22 mouse cellular contexts compared by ENCODE assay signal in genomic region chr15:80781218-80781806, GRCm38 (mm10).
DNase-seq lines count a peak whose midpoint lies in the region; ATAC-seq and TF ChIP-seq lines count a peak whose summit lies in the region.
"Had no signal": no experiment of that assay in that cellular context is flagged by ENCODE, and none has a peak within 500 bp of the region (broad histone marks: within the 10 kb centered on the region; RNA-seq: fewer than 3 reads in every experiment).

No protein-coding gene starts in this region.

- peak overlapping the region; percentile 98 for H3K9ac ChIP-seq in CH12.LX (ENCODE audit: insufficient read depth, low read depth)
- H3K9ac ChIP-seq in forebrain, embryonic 14.5 days (ENCODE audit: low read length), result no peak overlapping the region

- 94% methylated on average over 5 of the region's 5 CpGs for WGBS in kidney, adult 2 months
- 91% methylated on average over 5 of the region's 5 CpGs for WGBS in forebrain, embryonic 14.5 days
- 93% methylated on average over 5 of the region's 5 CpGs for WGBS in hindbrain, embryonic 10.5 days

- H3K4me3 ChIP-seq in CH12.LX (replicated peaks in 1 of 3; ENCODE audit: low read depth in 2 of 3, low read length in 2 of 3, poor library complexity in 1 of 3), result peak overlapping the region; percentile 43 to 69 (median 64)
- H3K4me3 ChIP-seq in kidney, adult 2 months (ENCODE audit: insufficient read depth, low read depth, low read length), result no peak overlapping the region
- H3K4me3 ChIP-seq in forebrain, embryonic 14.5 days (ENCODE audit: low read depth, low read length), result no peak overlapping the region
- no peak overlapping the region for H3K4me3 ChIP-seq in hindbrain, embryonic 10.5 days

- no peaks in the 10 kb centered on the region for H3K27me3 ChIP-seq in CH12.LX (replicated peaks)
- no peaks in the 10 kb centered on the region for H3K27me3 ChIP-seq in splenic B cell, adult 2 months (ENCODE audit: control insufficient read depth, insufficient read depth, low read length, poor library complexity, severe bottlenecking)
- no peaks in the 10 kb centered on the region for H3K27me3 ChIP-seq in kidney, adult 2 months (replicated peaks; ENCODE audit: control insufficient read depth, insufficient read depth, low read length)
- no peaks in the 10 kb centered on the region for H3K27me3 ChIP-seq in forebrain, embryonic 14.5 days (replicated peaks; ENCODE audit: control insufficient read depth, insufficient read depth, low read length)
- H3K27me3 ChIP-seq in hindbrain, embryonic 10.5 days (ENCODE audit: insufficient read depth, poor library complexity, severe bottlenecking), result no peaks in the 10 kb centered on the region
- H3K27me3 ChIP-seq: Patski had no signal

- peaks cover 6 to 33% of the 10 kb centered on the region in 2 experiments for H3K36me3 ChIP-seq in CH12.LX (replicated peaks in 1 of 2; ENCODE audit: control insufficient read depth in 1 of 2, insufficient read depth in 1 of 2, low read length in 1 of 2)
- no peaks in the 10 kb centered on the region for H3K36me3 ChIP-seq in splenic B cell, adult 2 months (ENCODE audit: control insufficient read depth, insufficient read depth, low read length, poor library complexity, severe bottlenecking)
- H3K36me3 ChIP-seq in kidney, adult 2 months (ENCODE audit: control insufficient read depth, insufficient read depth, low read length), result no peaks in the 10 kb centered on the region
- no peaks in the 10 kb centered on the region for H3K36me3 ChIP-seq in forebrain, embryonic 14.5 days (ENCODE audit: control insufficient read depth, insufficient read depth, low read length)
- no peaks in the 10 kb centered on the region for H3K36me3 ChIP-seq in hindbrain, embryonic 10.5 days

- peaks cover 1% of the 10 kb centered on the region for H3K9me3 ChIP-seq in CH12.LX (replicated peaks; ENCODE audit: low read length)
- H3K9me3 ChIP-seq in forebrain, embryonic 14.5 days (replicated peaks; ENCODE audit: control insufficient read depth, low read length), result no peaks in the 10 kb centered on the region
- no peaks in the 10 kb centered on the region for H3K9me3 ChIP-seq in hindbrain, embryonic 10.5 days

- peak; percentile 85 for TF ChIP-seq POLR2A in CH12.LX (IDR thresholded peaks at IDR 0.05; ENCODE audit: low read depth, low read length)
- TF ChIP-seq POLR2A in kidney, adult 2 months (IDR thresholded peaks at IDR 0.05; ENCODE audit: low read depth, low read length), result no peak

- dilution Hi-C loops in CH12.LX (cut with MboI; ENCODE audit: extremely low pct_ligation_motif_present, extremely low pct_unique_long_range_greater_than_20kb, low sequenced_read_pairs), result no loop called here

- TF ChIP-seq RAD21 in CH12.LX (IDR thresholded peaks at IDR 0.05; ENCODE audit: low read depth, low read length), result no peak

- peak overlapping the region; percentile 94 for H3K27ac ChIP-seq in CH12.LX (ENCODE audit: insufficient read depth, low read depth)
- H3K27ac ChIP-seq in kidney, adult 2 months (ENCODE audit: insufficient read depth, low read depth, low read length), result no peak overlapping the region
- no peak overlapping the region for H3K27ac ChIP-seq in forebrain, embryonic 14.5 days (ENCODE audit: low read depth, low read length)
- no peak overlapping the region for H3K27ac ChIP-seq in hindbrain, embryonic 10.5 days

- peak; percentile 60 for TF ChIP-seq EP300 in CH12.LX (IDR thresholded peaks at IDR 0.05; ENCODE audit: low read length)

- in situ Hi-C loops in CH12.LX (cut with MboI; ENCODE audit: low pct_ligation_motif_present, low pct_unique_long_range_greater_than_20kb, low sequenced_read_pairs), result loop anchor here (25.0 kb wide), 1 partner anchor 144 kb away; no protein-coding TSS in a partner anchor

- peaks cover 13 to 74% of the 10 kb centered on the region in 2 experiments for H3K4me1 ChIP-seq in CH12.LX (ENCODE audit: control insufficient read depth in 1 of 2, insufficient read depth in 2 of 2)
- H3K4me1 ChIP-seq in kidney, adult 2 months (ENCODE audit: control insufficient read depth, insufficient read depth, low read length), result no peaks in the 10 kb centered on the region
- H3K4me1 ChIP-seq in forebrain, embryonic 14.5 days (ENCODE audit: control insufficient read depth, insufficient read depth, low read length), result no peaks in the 10 kb centered on the region
- H3K4me1 ChIP-seq in hindbrain, embryonic 10.5 days (replicated peaks), result no peaks in the 10 kb centered on the region

- DNase-seq in A20 (ENCODE audit: low read depth, low spot score), result peak; percentile 34
- peak; percentile 94 for DNase-seq in CH12.LX (ENCODE audit: extremely low read depth)
- DNase-seq in splenic B cell, adult 2 months (ENCODE audit: low read depth, low spot score), result peak; percentile 15
- no peak for DNase-seq in kidney, adult 2 months
- DNase-seq in forebrain, embryonic 14.5 days (ENCODE audit: low spot score), result no peak
- no peak for DNase-seq in hindbrain, embryonic 10.5 days (ENCODE audit: low spot score)
- DNase-seq in thymus, postnatal 4 days, result no peak
- DNase-seq: adrenal gland, adult 2 months; adrenal gland, adult 8-10 months; adrenal gland, postnatal 10 days; adrenal gland, postnatal 14 days; adrenal gland, postnatal 25 days; adrenal gland, postnatal 36 days; B cell, adult 2 months; cerebellum, adult 11 months; cerebellum, adult 11-12 months; cerebellum, adult 18-20 months; cerebellum, adult 2 months; cerebellum, adult 8-10 months had no signal

- H3K79me2 ChIP-seq in CH12.LX (replicated peaks; ENCODE audit: control insufficient read depth, extremely low read depth, insufficient read depth, poor library complexity, severe bottlenecking), result peaks cover 39% of the 10 kb centered on the region

- ATAC-seq in CD4-positive, CD25-positive, alpha-beta regulatory T cell, adult 4 months, result peak; percentile 7
- ATAC-seq in forebrain, embryonic 14.5 days, result no peak
- ATAC-seq: activated CD4-positive, CD25-positive, alpha-beta regulatory T cell, adult 4 months; Patski had no signal

- H3K4me2 ChIP-seq in CH12.LX (ENCODE audit: insufficient read depth, low read depth, poor library complexity, severe bottlenecking), result peak overlapping the region; percentile 88
- H3K4me2 ChIP-seq in forebrain, embryonic 14.5 days (ENCODE audit: low read length), result no peak overlapping the region

- no peak for TF ChIP-seq CTCF in CH12.LX (conservative IDR thresholded peaks at IDR 0.05 in 1 of 2, IDR thresholded peaks at IDR 0.05 in 1 of 2; ENCODE audit: low read depth in 2 of 2, low read length in 2 of 2)
- TF ChIP-seq CTCF in kidney, adult 2 months (conservative IDR thresholded peaks at IDR 0.05; ENCODE audit: insufficient read depth, insufficient read length, low read depth, low read length), result no peak

TF ChIP-seq in CH12.LX, 34 proteins besides CTCF, POLR2A, EP300 and RAD21:
- no peak for TF ChIP-seq UBTF (IDR thresholded peaks at IDR 0.05; ENCODE audit: low read depth, low read length)
- peak; percentile 89 for TF ChIP-seq TCF12 (IDR thresholded peaks at IDR 0.05; ENCODE audit: low read depth, low read length)
- TF ChIP-seq MAZ (IDR thresholded peaks at IDR 0.05; ENCODE audit: low read depth, low read length), result no peak; the same call in 1 of the 2 replicates
- TF ChIP-seq CHD1 (IDR thresholded peaks at IDR 0.05; ENCODE audit: low read depth, low read length), result 0 out of 2 replicates have a peak, but pooled peaks have one; percentile 9
- TF ChIP-seq ZMIZ1 (IDR thresholded peaks at IDR 0.05; ENCODE audit: low read depth, low read length), result peak; percentile 98
- TF ChIP-seq RCOR1 (conservative IDR thresholded peaks at IDR 0.05; ENCODE audit: low read depth, low read length), result 0 out of 2 replicates have a peak, but pooled peaks have one; percentile 19
- TF ChIP-seq NRF1 (IDR thresholded peaks at IDR 0.05; ENCODE audit: low read depth, low read length), result no peak; the same call in 1 of the 2 replicates
- TF ChIP-seq HCFC1 (IDR thresholded peaks at IDR 0.05; ENCODE audit: low read depth, low read length), result peak; percentile 40
- TF ChIP-seq JUN (IDR thresholded peaks at IDR 0.05; ENCODE audit: insufficient read depth, low read depth, low read length), result peak; percentile 19; the same call in 1 of the 2 replicates
- TF ChIP-seq TBP (conservative IDR thresholded peaks at IDR 0.05; ENCODE audit: low read depth, low read length), result peak; percentile 97
- TF ChIP-seq USF1 (IDR thresholded peaks at IDR 0.05; ENCODE audit: low read depth, low read length), result no peak
- peak; percentile 92 for TF ChIP-seq MYC (IDR thresholded peaks at IDR 0.05; ENCODE audit: low read depth, low read length)
- peak; percentile 74; the same call in 1 of the 2 replicates for TF ChIP-seq ETS1 (conservative IDR thresholded peaks at IDR 0.05; ENCODE audit: low read depth, low read length)
- TF ChIP-seq IRF4 (IDR thresholded peaks at IDR 0.05; ENCODE audit: low read depth, low read length), result peak; percentile 72
- peak; percentile 72 for TF ChIP-seq MEF2A (IDR thresholded peaks at IDR 0.05; ENCODE audit: borderline replicate concordance, low read depth, low read length)
- peak; percentile 57 for TF ChIP-seq CHD2 (IDR thresholded peaks at IDR 0.05; ENCODE audit: low read length)
- peak; percentile 93 for TF ChIP-seq NELFE (IDR thresholded peaks at IDR 0.05; ENCODE audit: low read depth, low read length)
- TF ChIP-seq BHLHE40 (IDR thresholded peaks at IDR 0.05; ENCODE audit: low read depth, low read length), result peak; percentile 44
- peak; percentile 80 for TF ChIP-seq MAX (IDR thresholded peaks at IDR 0.05; ENCODE audit: low read length)
TF ChIP-seq in CH12.LX: peak in this region for 15.

Comparison
In these comparisons a context has a peak if more than half of its experiments do, and no peak if none do; other contexts are left out.
1. DNase-seq: peak in A20 (single experiment), CH12.LX (single experiment) and splenic B cell, adult 2 months (single experiment); none in kidney, adult 2 months (single experiment), forebrain, embryonic 14.5 days (single experiment), hindbrain, embryonic 10.5 days (single experiment) and thymus, postnatal 4 days (single experiment).
2. H3K4me3 ChIP-seq: peak in CH12.LX (3 of 3); none in kidney, adult 2 months (single experiment), forebrain, embryonic 14.5 days (single experiment) and hindbrain, embryonic 10.5 days (single experiment).